Comparison of ENCODE assay signal across 10 mouse cellular contexts in genomic region chr11:4260463-4261187, GRCm38 (mm10). TPM values are rescaled to one million over a fixed set of nuclear protein-coding genes. Genes with fewer than 3 reads are reported as not detected.
DNase-seq lines count a peak whose midpoint lies in the region; ATAC-seq and TF ChIP-seq lines count a peak whose summit lies in the region.
"Had no signal": no experiment of that assay in that cellular context is flagged by ENCODE, and none has a peak within 500 bp of the region (broad histone marks: within the 10 kb centered on the region; RNA-seq: fewer than 3 reads in every experiment).

No protein-coding gene starts in this region.

- no peak overlapping the region for H3K9ac ChIP-seq in neural tube, embryonic 15.5 days (replicated peaks)
- no peak overlapping the region for H3K9ac ChIP-seq in embryonic facial prominence, embryonic 15.5 days
- no peak overlapping the region for H3K9ac ChIP-seq in intestine, postnatal 0 days (ENCODE audit: low read depth, low read length)
- H3K9ac ChIP-seq in lung, embryonic 14.5 days: no peak overlapping the region; the same call in 1 of the 2 replicates

- DNase-seq in neural tube, embryonic 10.5 days (ENCODE audit: extremely low spot score, low spot score): no peak
- peak; percentile 82 for DNase-seq in lung, embryonic 14.5 days
- DNase-seq in ovary, adult 18-20 months (ENCODE audit: low spot score): no peak
- no peak for DNase-seq in B cell, adult 2 months

- peaks cover 19% of the 10 kb centered on the region for H3K4me1 ChIP-seq in neural tube, embryonic 15.5 days
- peaks cover 45% of the 10 kb centered on the region for H3K4me1 ChIP-seq in embryonic facial prominence, embryonic 15.5 days
- H3K4me1 ChIP-seq in intestine, postnatal 0 days (replicated peaks; ENCODE audit: control insufficient read depth, insufficient read depth, low read length): peaks cover 28% of the 10 kb centered on the region
- peaks cover 21% of the 10 kb centered on the region for H3K4me1 ChIP-seq in lung, embryonic 14.5 days (ENCODE audit: insufficient read depth)

- ATAC-seq in neural tube, embryonic 15.5 days (ENCODE audit: low FRiP score): no peak
- no peak for ATAC-seq in embryonic facial prominence, embryonic 15.5 days (ENCODE audit: insufficient number of reproducible peaks, low FRiP score, low TSS enrichment, low read depth)
- ATAC-seq in intestine, postnatal 0 days: no peak
- peak; percentile 33; the same call in 1 of the 2 replicates for ATAC-seq in lung, embryonic 14.5 days (ENCODE audit: insufficient read depth)
- no peak for ATAC-seq in erythroid progenitor cell, adult 5-6 weeks (replicated peaks; ENCODE audit: low FRiP score, poor library complexity, severe bottlenecking)

- H3K36me3 ChIP-seq in neural tube, embryonic 15.5 days: no peaks in the 10 kb centered on the region
- no peaks in the 10 kb centered on the region for H3K36me3 ChIP-seq in embryonic facial prominence, embryonic 15.5 days
- no peaks in the 10 kb centered on the region for H3K36me3 ChIP-seq in intestine, postnatal 0 days (ENCODE audit: control insufficient read depth, insufficient read depth)
- H3K36me3 ChIP-seq in lung, embryonic 14.5 days (ENCODE audit: insufficient read depth): no peaks in the 10 kb centered on the region

- no peak overlapping the region for H3K4me3 ChIP-seq in neural tube, embryonic 15.5 days (replicated peaks)
- H3K4me3 ChIP-seq in embryonic facial prominence, embryonic 15.5 days (replicated peaks): no peak overlapping the region
- H3K4me3 ChIP-seq in intestine, postnatal 0 days (ENCODE audit: low read depth, low read length): no peak overlapping the region
- 0 out of 2 replicates have a peak overlapping the region, but pooled peaks have one; percentile 0 for H3K4me3 ChIP-seq in lung, embryonic 14.5 days (ENCODE audit: low read depth, low read length)

- H3K27ac ChIP-seq in neural tube, embryonic 15.5 days (replicated peaks): no peak overlapping the region
- H3K27ac ChIP-seq in embryonic facial prominence, embryonic 15.5 days (replicated peaks): no peak overlapping the region
- peak overlapping the region; percentile 54; the same call in 1 of the 2 replicates for H3K27ac ChIP-seq in intestine, postnatal 0 days (ENCODE audit: low read depth, low read length)
- peak overlapping the region; percentile 19; the same call in 1 of the 2 replicates for H3K27ac ChIP-seq in lung, embryonic 14.5 days (ENCODE audit: low read depth)

- peak overlapping the region; percentile 13; the same call in 1 of the 2 replicates for H3K4me2 ChIP-seq in neural tube, embryonic 15.5 days
- peak overlapping the region; percentile 4; the same call in 1 of the 2 replicates for H3K4me2 ChIP-seq in embryonic facial prominence, embryonic 15.5 days (replicated peaks)
- H3K4me2 ChIP-seq in intestine, postnatal 0 days (replicated peaks; ENCODE audit: low read depth): peak overlapping the region; percentile 61
- H3K4me2 ChIP-seq in lung, embryonic 14.5 days: peak overlapping the region; percentile 44

- H3K9me3 ChIP-seq in neural tube, embryonic 15.5 days (replicated peaks): no peaks in the 10 kb centered on the region
- H3K9me3 ChIP-seq in embryonic facial prominence, embryonic 15.5 days (replicated peaks): no peaks in the 10 kb centered on the region
- H3K9me3 ChIP-seq in intestine, postnatal 0 days (ENCODE audit: control insufficient read depth): no peaks in the 10 kb centered on the region
- H3K9me3 ChIP-seq in lung, embryonic 14.5 days (ENCODE audit: low read depth, low read length): no peaks in the 10 kb centered on the region

- 41% methylated on average over 14 of the region's 14 CpGs for WGBS in neural tube, embryonic 15.5 days
- WGBS in embryonic facial prominence, embryonic 15.5 days: 16% methylated on average over 14 of the region's 14 CpGs
- 13% methylated on average over 14 of the region's 14 CpGs for WGBS in intestine, postnatal 0 days
- WGBS in lung, embryonic 14.5 days: 22% methylated on average over 14 of the region's 14 CpGs

- no peak for TF ChIP-seq CTCF in intestine, postnatal 0 days (IDR thresholded peaks at IDR 0.05; ENCODE audit: low read depth)
- no peak for TF ChIP-seq CTCF in lung, embryonic 14.5 days (IDR thresholded peaks at IDR 0.05; ENCODE audit: low read depth)

- H3K27me3 ChIP-seq in neural tube, embryonic 15.5 days (replicated peaks): peaks cover 21% of the 10 kb centered on the region
- peaks cover 19% of the 10 kb centered on the region for H3K27me3 ChIP-seq in embryonic facial prominence, embryonic 15.5 days
- H3K27me3 ChIP-seq in intestine, postnatal 0 days (replicated peaks; ENCODE audit: control insufficient read depth, insufficient read depth, low read length): no peaks in the 10 kb centered on the region
- H3K27me3 ChIP-seq in lung, embryonic 14.5 days (ENCODE audit: insufficient read depth, low read length): peaks cover 11% of the 10 kb centered on the region

RNA-seq across cellular contexts. Expression of gene Lif, which starts 3.3 kb away (rescaled TPM):
- polyA plus RNA-seq in neural tube, embryonic 15.5 days (2015; fragmentation: Nextera tagmentation; extraction: Ambion mirVana): 0.04 and 0.11 TPM in 2 replicates
- polyA plus RNA-seq in embryonic facial prominence, embryonic 15.5 days (2015; fragmentation: Nextera tagmentation; extraction: Ambion mirVana): 0.32 and 0.67 TPM in 2 replicates
- polyA plus RNA-seq in intestine, postnatal 0 days (2015; fragmentation: Nextera tagmentation; extraction: Ambion mirVana): 0.92 and 1.2 TPM in 2 replicates
- polyA plus RNA-seq in lung, embryonic 14.5 days (2014; fragmentation: Nextera tagmentation; extraction: Ambion mirVana): 0.12 and 0.33 TPM in 2 replicates
- total RNA-seq in erythroid progenitor cell, adult 5-6 weeks (2015; ENCODE audit: low replicate concordance): not detected in 2 replicates
- total RNA-seq in erythroid progenitor cell, adult 5-6 weeks (2017; ENCODE audit: low replicate concordance): 0.39 TPM in 1 of 2 replicates, not detected in the other
- polyA plus RNA-seq: neural tube, embryonic 14.5 days had no signal

RNA-seq across cellular contexts. Expression of gene Osm, which starts 24.4 kb away (rescaled TPM):
- polyA plus RNA-seq in neural tube, embryonic 15.5 days (2015; fragmentation: Nextera tagmentation; extraction: Ambion mirVana): 0.73 TPM in 1 of 2 replicates, not detected in the other
- 0.20 and 0.21 TPM in 2 replicates for polyA plus RNA-seq in embryonic facial prominence, embryonic 15.5 days (2015; fragmentation: Nextera tagmentation; extraction: Ambion mirVana)
- 0.08 and 0.20 TPM in 2 replicates for polyA plus RNA-seq in intestine, postnatal 0 days (2015; fragmentation: Nextera tagmentation; extraction: Ambion mirVana)
- not detected in 2 replicates for polyA plus RNA-seq in lung, embryonic 14.5 days (2014; fragmentation: Nextera tagmentation; extraction: Ambion mirVana)
- total RNA-seq in erythroid progenitor cell, adult 5-6 weeks (2015; ENCODE audit: low replicate concordance): 2.2 and 4.6 TPM in 2 replicates
- total RNA-seq in erythroid progenitor cell, adult 5-6 weeks (2017; ENCODE audit: low replicate concordance): 3.7 and 4.3 TPM in 2 replicates
- polyA plus RNA-seq: embryonic facial prominence, embryonic 11.5 days had no signal

RNA-seq across cellular contexts. Expression of gene Castor1, which starts 42.6 kb away (rescaled TPM):
- polyA plus RNA-seq in neural tube, embryonic 15.5 days (2015; fragmentation: Nextera tagmentation; extraction: Ambion mirVana): 5.5 and 17.4 TPM in 2 replicates
- 13.1 and 14.0 TPM in 2 replicates for polyA plus RNA-seq in embryonic facial prominence, embryonic 15.5 days (2015; fragmentation: Nextera tagmentation; extraction: Ambion mirVana)
- polyA plus RNA-seq in intestine, postnatal 0 days (2015; fragmentation: Nextera tagmentation; extraction: Ambion mirVana): 10.3 and 14.7 TPM in 2 replicates
- polyA plus RNA-seq in lung, embryonic 14.5 days (2014; fragmentation: Nextera tagmentation; extraction: Ambion mirVana): 1.9 and 2.1 TPM in 2 replicates
- total RNA-seq in erythroid progenitor cell, adult 5-6 weeks (2015; ENCODE audit: low replicate concordance): not detected in 2 replicates
- 2.6 TPM in 1 of 2 replicates, not detected in the other for total RNA-seq in erythroid progenitor cell, adult 5-6 weeks (2017; ENCODE audit: low replicate concordance)

Comparison
In these comparisons a context has a peak if more than half of its experiments do, and no peak if none do; other contexts are left out.
1. H3K27ac ChIP-seq: peak in intestine, postnatal 0 days (single experiment) and lung, embryonic 14.5 days (single experiment); none in neural tube, embryonic 15.5 days (single experiment) and embryonic facial prominence, embryonic 15.5 days (single experiment).
2. H3K4me2 ChIP-seq: peak in every context shown above with its lines; median percentile 61 in intestine, postnatal 0 days; 44 in lung, embryonic 14.5 days; 13 in neural tube, embryonic 15.5 days; 4 in embryonic facial prominence, embryonic 15.5 days.